Mouse (Mus musculus): ENCODE results near the gene Afp. TPM values are rescaled to one million over a fixed set of nuclear protein-coding genes. Genes with fewer than 3 reads are reported as not detected.

Afp gene
- polyA plus RNA-seq, 1 experiment from 2014 or later, result 11,398 TPM

DNA sequence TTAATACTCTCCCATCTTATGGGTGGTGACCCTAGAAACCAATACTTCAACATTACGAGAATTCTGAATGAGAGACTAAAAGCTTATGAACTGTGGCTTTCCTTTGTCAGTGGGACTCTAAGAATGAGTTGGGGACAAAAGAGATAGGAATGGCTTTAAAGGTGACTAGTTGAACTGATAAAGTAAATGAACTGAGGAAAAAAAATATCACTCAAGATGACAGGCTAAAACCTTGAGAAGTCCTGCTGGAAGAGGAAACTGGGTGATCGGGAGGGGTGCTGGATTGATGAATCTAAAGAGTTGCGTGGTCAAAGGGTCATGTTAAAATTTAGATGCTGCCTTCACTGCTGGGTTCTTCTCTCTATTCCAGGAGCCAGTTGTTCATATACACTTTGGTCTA, 13.8 kb upstream of the Afp start:
- no peaks in the 10 kb centered on the region; the same call in 1 of the 2 replicates for H3K4me1 ChIP-seq (replicated peaks)
- H3K4me3 ChIP-seq (replicated peaks), result no peak overlapping the region
- H3K9ac ChIP-seq, result no peak overlapping the region
- H3K4me2 ChIP-seq, result no peak overlapping the region
- no peaks in the 10 kb centered on the region for H3K9me3 ChIP-seq (replicated peaks)
- H3K27ac ChIP-seq (replicated peaks), result no peak overlapping the region
- no peaks in the 10 kb centered on the region for H3K27me3 ChIP-seq
- WGBS (ENCODE audit: insufficient replicate concordance), result 58% methylated on average over 3 of the region's 3 CpGs
- ATAC-seq (ENCODE audit: insufficient read depth), result peak; percentile 29; the same call in 1 of the 2 replicates
- no peaks in the 10 kb centered on the region for H3K36me3 ChIP-seq (replicated peaks)

DNA sequence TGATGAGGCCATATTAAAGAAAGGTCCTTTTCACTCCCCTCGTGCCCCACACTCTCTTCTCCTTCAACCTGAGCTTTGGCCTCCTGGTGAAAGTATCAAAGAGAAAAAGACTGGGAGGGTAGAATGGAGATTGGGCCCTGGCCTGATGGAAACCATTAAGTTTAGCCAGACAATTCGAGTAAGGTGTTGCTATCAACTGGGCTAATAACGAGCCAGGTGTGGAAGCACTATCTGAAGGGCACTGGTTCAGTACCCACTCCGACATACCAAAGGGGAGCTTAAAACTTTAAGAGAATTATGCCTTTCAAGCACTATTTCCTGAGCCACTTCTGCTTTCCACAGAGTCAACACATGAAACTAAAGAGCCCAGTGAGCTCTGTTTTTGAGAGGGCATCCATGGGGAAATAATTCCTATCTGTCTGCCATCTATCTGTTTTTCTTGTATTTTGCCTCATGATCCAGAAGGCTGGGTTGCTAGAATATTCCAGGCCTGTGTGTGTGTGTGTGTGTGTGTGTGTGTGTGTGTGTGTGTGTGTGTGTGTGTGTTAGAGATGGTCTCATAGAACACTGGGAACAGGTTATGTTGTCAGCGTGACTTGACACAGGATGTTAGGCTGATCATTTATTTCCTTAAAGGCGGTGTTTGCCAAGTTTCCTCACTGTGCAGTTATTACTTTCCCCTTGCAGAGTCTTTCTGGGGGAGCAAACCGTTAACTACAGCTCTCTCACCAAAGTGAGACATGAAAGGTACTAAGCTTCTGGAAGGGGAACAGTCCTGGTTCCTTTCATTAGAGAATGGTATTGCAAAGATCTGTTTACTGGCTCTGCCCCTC, 13.0 kb upstream of the Afp start:
- H3K4me1 ChIP-seq (replicated peaks), result no peaks in the 10 kb centered on the region; the same call in 1 of the 2 replicates
- H3K4me2 ChIP-seq, result no peak overlapping the region
- no peaks in the 10 kb centered on the region for H3K36me3 ChIP-seq (replicated peaks)
- no peak overlapping the region for H3K4me3 ChIP-seq (replicated peaks)
- no peak overlapping the region for H3K9ac ChIP-seq
- no peaks in the 10 kb centered on the region for H3K9me3 ChIP-seq (replicated peaks)
- 26% methylated on average over 7 of the region's 7 CpGs for WGBS (ENCODE audit: insufficient replicate concordance)
- H3K27me3 ChIP-seq, result no peaks in the 10 kb centered on the region
- no peak overlapping the region for H3K27ac ChIP-seq (replicated peaks)
- peak; percentile 54 for ATAC-seq (ENCODE audit: insufficient read depth)

DNA sequence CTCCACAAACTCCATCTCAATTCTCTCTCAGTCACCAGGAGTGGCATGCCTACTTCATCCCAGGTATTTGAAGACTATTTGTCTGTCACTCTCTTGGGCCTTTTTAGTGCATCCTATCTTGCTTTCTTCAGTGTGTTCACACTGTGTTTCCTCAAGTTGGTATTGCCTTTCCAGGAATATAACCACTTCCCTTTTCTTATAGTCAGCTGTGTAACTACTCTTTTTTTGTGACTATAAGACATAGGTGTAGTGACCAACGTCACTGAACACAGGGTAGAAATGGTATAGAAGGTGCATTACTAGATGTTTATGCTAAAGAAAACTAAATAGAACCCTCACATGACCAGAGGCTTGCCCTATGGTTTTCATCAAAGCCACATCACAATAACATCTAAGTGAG, 11.7 kb upstream of the Afp start:
- no peaks in the 10 kb centered on the region for H3K27me3 ChIP-seq
- no peaks in the 10 kb centered on the region for H3K36me3 ChIP-seq (replicated peaks)
- no peak overlapping the region for H3K9ac ChIP-seq
- WGBS (ENCODE audit: insufficient replicate concordance), result 26% methylated on average over 1 of the region's 1 CpGs
- H3K4me3 ChIP-seq (replicated peaks), result no peak overlapping the region
- no peaks in the 10 kb centered on the region for H3K9me3 ChIP-seq (replicated peaks)
- H3K27ac ChIP-seq (replicated peaks), result no peak overlapping the region
- no peak overlapping the region for H3K4me2 ChIP-seq
- no peak for ATAC-seq (ENCODE audit: insufficient read depth)
- no peaks in the 10 kb centered on the region; the same call in 1 of the 2 replicates for H3K4me1 ChIP-seq (replicated peaks)

DNA sequence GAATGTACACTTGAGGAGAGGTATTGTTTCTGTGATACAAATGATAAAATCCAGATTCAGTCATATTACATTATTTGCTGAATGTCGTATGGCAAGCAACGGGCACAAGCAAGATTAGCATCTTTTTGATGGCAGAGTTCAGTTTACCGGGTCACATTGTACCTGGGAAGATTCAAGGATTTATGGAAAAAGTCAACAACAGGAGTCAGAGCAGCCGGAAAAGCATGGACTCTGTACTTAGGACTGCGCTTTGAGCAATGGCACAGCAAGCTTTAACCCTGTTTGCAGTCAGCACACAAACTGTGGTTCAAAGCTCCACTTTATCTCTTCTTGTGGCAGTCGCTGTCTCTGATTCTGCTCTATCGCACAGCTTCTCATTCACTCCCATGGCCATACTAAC, 4.9 kb upstream of the Afp start:
- Histone ChIP-seq H3K9me3 (replicated peaks) (no peaks in the 10 kb centered on the region), H3K27ac (replicated peaks) (peak overlapping the region; percentile 68; the same call in 1 of the 2 replicates), H3K9ac (no peak overlapping the region), H3K4me1 (replicated peaks) (no peaks in the 10 kb centered on the region; the same call in 1 of the 2 replicates), H3K4me3 (replicated peaks) (no peak overlapping the region), H3K4me2 (no peak overlapping the region), H3K36me3 (replicated peaks) (no peaks in the 10 kb centered on the region), H3K27me3 (no peaks in the 10 kb centered on the region)
- peak; percentile 34 for ATAC-seq (ENCODE audit: insufficient read depth)
- 64% methylated on average over 7 of the region's 7 CpGs for WGBS (ENCODE audit: insufficient replicate concordance)

DNA sequence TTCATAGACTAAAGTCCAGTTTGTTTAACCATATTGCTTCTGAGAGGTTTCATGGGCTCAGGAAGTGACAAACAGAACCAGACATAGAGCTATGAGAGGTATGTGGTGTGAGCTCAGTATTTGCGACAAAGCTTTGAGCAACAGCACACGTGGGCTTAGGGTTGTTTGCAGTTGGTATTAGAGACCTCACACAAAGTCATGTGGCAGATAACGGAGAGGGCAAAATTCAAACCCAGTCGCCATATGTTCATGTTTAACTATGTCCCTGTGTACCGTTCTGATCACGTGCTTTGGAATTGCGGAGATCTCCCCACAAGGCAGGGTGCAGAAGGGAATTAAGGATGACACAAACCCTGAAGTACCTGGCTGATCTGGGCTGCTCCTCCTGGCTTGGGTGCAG, 2.2 kb upstream of the Afp start:
- peak; percentile 73 for ATAC-seq (ENCODE audit: insufficient read depth)
- Histone ChIP-seq H3K9ac (no peak overlapping the region), H3K4me2 (no peak overlapping the region), H3K36me3 (replicated peaks) (no peaks in the 10 kb centered on the region), H3K4me3 (replicated peaks) (no peak overlapping the region), H3K27me3 (no peaks in the 10 kb centered on the region), H3K4me1 (replicated peaks) (no peaks in the 10 kb centered on the region), H3K27ac (replicated peaks) (peak overlapping the region; percentile 34; the same call in 1 of the 2 replicates), H3K9me3 (replicated peaks) (no peaks in the 10 kb centered on the region)
- 67% methylated on average over 7 of the region's 7 CpGs for WGBS (ENCODE audit: insufficient replicate concordance)

DNA sequence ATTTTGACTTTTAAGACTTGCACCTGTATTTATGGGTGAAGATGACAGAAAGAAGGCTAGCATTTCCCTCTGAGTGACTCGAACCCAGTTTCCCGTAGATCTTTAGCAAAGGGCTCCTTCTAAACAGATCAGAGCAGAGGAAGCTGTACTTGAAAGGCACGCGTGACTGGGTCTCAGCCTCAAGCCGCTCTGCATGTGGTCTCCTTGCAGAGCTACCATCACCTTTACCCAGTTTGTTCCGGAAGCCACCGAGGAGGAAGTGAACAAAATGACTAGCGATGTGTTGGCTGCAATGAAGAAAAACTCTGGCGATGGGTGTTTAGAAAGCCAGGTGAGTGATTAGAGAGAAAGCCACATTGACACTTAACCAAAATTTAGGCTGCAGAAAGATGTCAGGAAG, 1.9 kb downstream of the Afp start:
- no peak overlapping the region for H3K9ac ChIP-seq
- peak overlapping the region; percentile 11; the same call in 1 of the 2 replicates for H3K4me3 ChIP-seq (replicated peaks)
- no peaks in the 10 kb centered on the region for H3K36me3 ChIP-seq (replicated peaks)
- H3K9me3 ChIP-seq (replicated peaks), result no peaks in the 10 kb centered on the region
- no peaks in the 10 kb centered on the region for H3K4me1 ChIP-seq (replicated peaks)
- H3K27me3 ChIP-seq, result no peaks in the 10 kb centered on the region
- ATAC-seq (ENCODE audit: insufficient read depth), result no peak
- 47% methylated on average over 9 of the region's 9 CpGs for WGBS (ENCODE audit: insufficient replicate concordance)
- no peak overlapping the region for H3K27ac ChIP-seq (replicated peaks)
- H3K4me2 ChIP-seq, result peak overlapping the region; percentile 30

DNA sequence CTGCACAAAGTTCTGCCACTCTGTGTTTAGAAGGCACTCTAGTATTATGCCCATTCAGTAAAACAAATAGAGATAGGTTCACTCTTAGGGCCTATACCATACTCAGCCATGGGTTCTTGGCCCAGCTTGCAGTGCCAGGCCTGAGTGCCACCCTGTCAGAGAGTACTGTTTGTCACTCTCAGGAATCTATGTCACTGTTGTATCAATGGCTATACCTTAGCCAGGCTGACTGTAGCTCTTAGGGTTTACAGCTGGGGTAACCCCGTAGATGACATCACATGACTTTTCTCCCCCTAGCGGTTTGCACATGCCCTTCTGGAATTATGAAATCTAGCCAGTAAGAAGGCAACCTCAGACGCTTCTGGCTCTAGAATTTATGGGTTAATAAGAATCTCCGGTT, 3.8 kb downstream of the Afp start:
- H3K4me2 ChIP-seq, result no peak overlapping the region
- peak; percentile 38 for ATAC-seq (ENCODE audit: insufficient read depth)
- WGBS (ENCODE audit: insufficient replicate concordance), result 67% methylated on average over 4 of the region's 4 CpGs

DNA sequence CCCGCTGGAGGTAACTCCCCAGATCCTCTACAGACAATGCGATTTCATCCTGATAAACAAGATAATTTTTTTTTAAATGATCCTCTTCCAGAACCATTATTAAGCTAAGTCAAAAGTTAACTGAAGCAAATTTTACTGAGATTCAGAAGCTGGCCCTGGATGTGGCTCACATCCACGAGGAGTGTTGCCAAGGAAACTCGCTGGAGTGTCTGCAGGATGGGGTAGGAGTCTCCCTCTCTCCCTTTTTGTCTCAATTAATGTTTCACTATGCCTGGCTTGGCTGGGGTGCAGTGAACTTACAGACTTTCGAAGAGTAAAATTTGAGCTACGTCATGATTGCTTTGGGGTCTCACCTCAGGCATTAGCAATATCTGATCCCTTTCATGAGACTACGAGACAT, 9.0 kb downstream of the Afp start:
- no peaks in the 10 kb centered on the region for H3K4me1 ChIP-seq (replicated peaks)
- H3K4me2 ChIP-seq, result no peak overlapping the region
- H3K36me3 ChIP-seq (replicated peaks), result no peaks in the 10 kb centered on the region
- H3K27me3 ChIP-seq, result no peaks in the 10 kb centered on the region
- H3K9ac ChIP-seq, result no peak overlapping the region
- no peaks in the 10 kb centered on the region for H3K9me3 ChIP-seq (replicated peaks)
- no peak for ATAC-seq (ENCODE audit: insufficient read depth)
- no peak overlapping the region for H3K4me3 ChIP-seq (replicated peaks)
- WGBS (ENCODE audit: insufficient replicate concordance), result 58% methylated on average over 7 of the region's 7 CpGs
- no peak overlapping the region for H3K27ac ChIP-seq (replicated peaks)

More for the DNA sequence above, 3.8 kb downstream of the Afp start:
- no peak overlapping the region for H3K9ac ChIP-seq
- H3K9me3 ChIP-seq (replicated peaks), result no peaks in the 10 kb centered on the region
- no peaks in the 10 kb centered on the region for H3K36me3 ChIP-seq (replicated peaks)
- H3K4me3 ChIP-seq (replicated peaks), result no peak overlapping the region
- H3K27ac ChIP-seq (replicated peaks), result no peak overlapping the region
- H3K4me1 ChIP-seq (replicated peaks), result no peaks in the 10 kb centered on the region
- H3K27me3 ChIP-seq, result no peaks in the 10 kb centered on the region

DNA sequence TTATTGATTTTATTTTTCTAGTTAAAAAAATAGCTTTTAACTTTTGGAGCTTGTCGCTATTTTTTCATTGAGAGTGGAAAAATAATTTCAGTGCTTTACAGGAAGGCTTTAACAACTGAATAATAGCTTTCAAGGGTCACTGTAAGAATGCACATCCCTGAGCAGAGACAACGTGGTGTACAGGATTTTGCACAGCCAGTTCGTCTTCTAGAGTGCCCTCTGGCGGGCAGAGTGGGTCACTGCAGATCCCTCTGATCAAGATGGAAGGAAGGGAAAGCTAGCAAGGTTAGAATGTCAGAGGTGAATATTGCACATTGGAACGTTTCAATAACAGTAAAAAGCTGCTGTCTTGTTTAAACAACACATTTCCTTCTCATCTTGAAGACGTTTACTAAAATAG, 10.2 kb downstream of the Afp start:
- H3K4me2 ChIP-seq, result no peak overlapping the region
- no peak overlapping the region for H3K4me3 ChIP-seq (replicated peaks)
- H3K27ac ChIP-seq (replicated peaks), result no peak overlapping the region
- no peaks in the 10 kb centered on the region for H3K9me3 ChIP-seq (replicated peaks)
- no peaks in the 10 kb centered on the region for H3K4me1 ChIP-seq (replicated peaks)
- H3K27me3 ChIP-seq, result no peaks in the 10 kb centered on the region
- WGBS (ENCODE audit: insufficient replicate concordance), result 2% methylated on average over 6 of the region's 6 CpGs
- H3K36me3 ChIP-seq (replicated peaks), result no peaks in the 10 kb centered on the region
- no peak overlapping the region for H3K9ac ChIP-seq
- ATAC-seq (ENCODE audit: insufficient read depth), result no peak

DNA sequence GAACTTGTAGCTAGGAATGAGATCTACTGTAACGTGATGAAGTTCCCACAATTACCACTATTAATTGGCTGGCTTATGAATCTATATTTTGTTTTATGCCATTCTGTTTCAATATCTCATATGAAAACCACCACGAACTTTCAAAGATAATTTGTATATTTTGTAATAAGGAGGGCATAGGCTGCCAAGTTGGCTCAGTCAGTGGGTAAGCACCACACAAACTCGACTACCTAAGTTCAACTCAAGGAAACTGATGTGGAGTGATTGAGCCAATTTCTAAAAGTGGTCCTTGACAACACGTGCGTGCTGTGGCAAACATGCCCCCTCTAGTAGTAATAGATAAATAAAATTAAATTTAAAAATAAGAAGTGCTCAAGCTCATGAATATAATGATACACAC, 11.2 kb downstream of the Afp start:
- Histone ChIP-seq H3K4me3 (replicated peaks) (no peak overlapping the region), H3K27ac (replicated peaks) (no peak overlapping the region), H3K4me2 (no peak overlapping the region), H3K4me1 (replicated peaks) (no peaks in the 10 kb centered on the region), H3K27me3 (no peaks in the 10 kb centered on the region), H3K9ac (no peak overlapping the region), H3K9me3 (replicated peaks) (no peaks in the 10 kb centered on the region), H3K36me3 (replicated peaks) (no peaks in the 10 kb centered on the region)
- 54% methylated on average over 5 of the region's 5 CpGs for WGBS (ENCODE audit: insufficient replicate concordance)
- no peak for ATAC-seq (ENCODE audit: insufficient read depth)

DNA sequence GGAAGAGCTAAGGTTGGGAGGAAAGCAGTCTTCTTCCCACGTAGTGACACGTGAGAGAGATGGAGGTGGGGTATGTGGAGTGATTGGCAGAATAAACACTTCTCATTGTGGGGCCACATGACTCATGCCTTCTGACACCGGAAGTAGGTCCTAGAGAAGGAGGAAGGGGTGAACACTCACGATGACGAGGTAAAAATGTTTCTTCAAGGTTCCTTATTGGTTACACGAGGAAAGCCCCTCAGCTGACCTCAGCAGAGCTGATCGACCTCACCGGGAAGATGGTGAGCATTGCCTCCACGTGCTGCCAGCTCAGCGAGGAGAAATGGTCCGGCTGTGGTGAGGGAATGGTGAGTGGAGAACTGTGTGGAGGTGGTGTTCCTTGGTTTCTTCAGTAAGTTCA, 14.2 kb downstream of the Afp start:
- no peaks in the 10 kb centered on the region for H3K36me3 ChIP-seq (replicated peaks)
- no peak overlapping the region for H3K4me2 ChIP-seq
- 35% methylated on average over 11 of the region's 11 CpGs for WGBS (ENCODE audit: insufficient replicate concordance)
- H3K27ac ChIP-seq (replicated peaks), result no peak overlapping the region
- no peak for ATAC-seq (ENCODE audit: insufficient read depth)
- H3K4me1 ChIP-seq (replicated peaks), result no peaks in the 10 kb centered on the region
- no peaks in the 10 kb centered on the region for H3K9me3 ChIP-seq (replicated peaks)
- H3K9ac ChIP-seq, result no peak overlapping the region
- H3K4me3 ChIP-seq (replicated peaks), result no peak overlapping the region
- no peaks in the 10 kb centered on the region for H3K27me3 ChIP-seq

DNA sequence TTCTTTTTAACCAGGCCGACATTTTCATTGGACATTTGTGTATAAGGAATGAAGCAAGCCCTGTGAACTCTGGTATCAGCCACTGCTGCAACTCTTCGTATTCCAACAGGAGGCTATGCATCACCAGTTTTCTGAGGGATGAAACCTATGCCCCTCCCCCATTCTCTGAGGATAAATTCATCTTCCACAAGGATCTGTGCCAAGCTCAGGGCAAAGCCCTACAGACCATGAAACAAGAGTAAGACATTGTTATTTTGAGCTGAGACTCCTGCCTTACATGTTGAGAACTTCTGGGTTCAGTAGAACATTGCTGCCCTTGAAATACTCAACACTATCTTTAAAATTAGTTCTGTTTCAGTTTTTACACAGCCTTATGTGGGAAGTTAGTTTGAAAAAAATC, 16.0 kb downstream of the Afp start:
- H3K27ac ChIP-seq (replicated peaks), result no peak overlapping the region
- WGBS (ENCODE audit: insufficient replicate concordance), result 58% methylated on average over 2 of the region's 2 CpGs

More for the DNA sequence above, 16.0 kb downstream of the Afp start:
- Histone ChIP-seq H3K4me3 (replicated peaks) (no peak overlapping the region), H3K9me3 (replicated peaks) (no peaks in the 10 kb centered on the region), H3K4me1 (replicated peaks) (no peaks in the 10 kb centered on the region), H3K27me3 (no peaks in the 10 kb centered on the region), H3K36me3 (replicated peaks) (no peaks in the 10 kb centered on the region), H3K4me2 (no peak overlapping the region), H3K9ac (no peak overlapping the region)
- no peak for ATAC-seq (ENCODE audit: insufficient read depth)
